Mouse (Mus musculus) adrenal gland, postnatal 4 days (tissue): ENCODE results near the gene Rtp3. TPM values are rescaled to one million over a fixed set of nuclear protein-coding genes. Genes with fewer than 3 reads are reported as not detected.

Source experiments
- DNase-seq, 2 experiments: peaks; one replicate each; pipeline ENCODE4 v3.0.0; 2021 to 2022; ENCODE audit warnings: low spot score in 2 of 2, mixed read lengths in 2 of 2
- total RNA-seq, 2 experiments: library from RNA; stranded (reverse); gene quantifications; 2 replicates each; pipeline ENCODE4 v1.2.3; 2021

The Rtp3 gene
- total RNA-seq, 2 experiments from 2014 or later, result 2.1 to 7.6 TPM

DNA sequence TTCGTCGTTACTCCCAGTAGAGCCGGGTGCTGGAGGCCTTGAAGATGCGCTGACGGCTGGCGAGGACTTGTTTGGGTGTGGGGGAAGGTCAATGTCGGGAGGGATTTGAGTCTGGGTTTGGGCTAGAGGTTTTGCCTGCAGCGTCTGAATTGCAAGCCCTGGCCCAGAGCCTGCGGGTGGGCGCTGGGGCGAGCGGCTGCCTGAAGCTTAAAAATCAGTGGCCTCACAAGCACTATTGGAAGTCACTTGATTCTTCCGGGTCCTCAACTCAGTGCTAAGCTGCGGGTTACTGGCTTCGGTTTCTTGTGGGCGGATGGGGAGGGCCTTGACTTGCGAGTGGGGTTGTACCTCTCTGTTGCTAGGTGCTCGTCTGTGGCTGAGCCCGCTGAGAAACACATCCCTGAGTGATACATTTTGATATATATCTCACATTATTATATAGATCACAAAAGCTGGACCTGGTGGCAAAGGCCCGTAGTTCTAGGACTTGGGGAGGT lies 43.8 kb downstream of the Rtp3 start:
- no peak for DNase-seq

DNA sequence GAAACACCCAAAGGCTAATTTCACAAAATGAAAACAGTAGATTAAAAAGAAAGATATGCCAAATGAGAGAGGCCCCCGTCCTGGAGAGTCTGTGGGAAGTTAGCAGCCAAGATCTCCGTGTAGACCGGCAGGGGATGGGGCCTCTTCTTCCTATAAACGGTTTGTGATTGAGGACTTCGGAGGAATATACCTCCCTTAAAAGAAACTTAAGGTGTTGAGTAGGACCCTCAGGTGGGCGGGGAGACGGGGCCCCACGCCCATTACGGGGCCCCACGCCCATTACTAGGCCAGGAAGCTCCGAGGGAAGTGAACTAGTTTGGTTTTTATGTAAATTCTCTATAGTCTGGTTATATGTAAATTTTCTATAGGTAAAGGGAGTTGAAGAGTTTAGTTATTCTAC lies 44.5 kb downstream of the Rtp3 start, which contains the start of gene Tdgf1:
Gene Tdgf1 (minus strand): TSS at position 233 of the 400 bp plus-strand sequence.
- DNase-seq, result no peak

DNA sequence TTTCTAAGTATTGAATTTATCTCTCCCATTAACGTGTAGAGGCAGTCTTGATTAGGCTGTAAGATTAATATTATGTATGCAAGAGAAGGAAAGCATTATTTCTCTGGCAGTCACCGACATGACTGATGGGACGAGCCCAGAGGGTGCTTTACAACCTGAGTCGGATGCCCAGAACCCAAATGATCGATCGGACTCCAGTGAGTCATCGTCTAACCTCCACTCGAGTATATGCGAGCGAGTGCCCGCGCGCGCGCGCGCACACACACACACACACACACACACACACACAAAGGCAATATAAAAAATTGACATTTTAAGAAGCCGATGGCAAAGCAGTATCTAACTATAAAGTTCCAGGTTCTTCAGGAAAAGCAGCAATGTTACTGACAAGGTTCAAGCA lies 45.0 kb downstream of the Rtp3 start:
- DNase-seq, result no peak

DNA sequence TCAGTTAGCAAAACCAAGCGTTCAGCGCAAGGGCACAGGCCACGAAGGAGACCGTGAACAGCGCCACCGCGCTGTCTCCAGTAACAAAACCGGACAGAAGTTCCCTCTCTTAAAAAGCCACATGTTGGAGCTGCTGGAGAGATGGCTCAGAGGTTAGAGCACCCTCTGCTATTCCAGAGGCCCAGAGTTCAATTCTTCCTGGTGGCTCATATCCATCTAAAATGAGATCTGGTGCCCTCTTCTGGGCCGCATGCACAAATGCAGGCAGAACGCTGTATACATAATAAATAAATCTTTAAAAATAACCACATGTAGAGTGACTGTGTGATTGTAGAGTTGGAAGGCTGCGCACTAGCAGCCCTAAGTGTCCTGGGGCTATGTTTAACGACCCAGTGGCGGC lies 46.1 kb downstream of the Rtp3 start:
- no peak for DNase-seq

DNA sequence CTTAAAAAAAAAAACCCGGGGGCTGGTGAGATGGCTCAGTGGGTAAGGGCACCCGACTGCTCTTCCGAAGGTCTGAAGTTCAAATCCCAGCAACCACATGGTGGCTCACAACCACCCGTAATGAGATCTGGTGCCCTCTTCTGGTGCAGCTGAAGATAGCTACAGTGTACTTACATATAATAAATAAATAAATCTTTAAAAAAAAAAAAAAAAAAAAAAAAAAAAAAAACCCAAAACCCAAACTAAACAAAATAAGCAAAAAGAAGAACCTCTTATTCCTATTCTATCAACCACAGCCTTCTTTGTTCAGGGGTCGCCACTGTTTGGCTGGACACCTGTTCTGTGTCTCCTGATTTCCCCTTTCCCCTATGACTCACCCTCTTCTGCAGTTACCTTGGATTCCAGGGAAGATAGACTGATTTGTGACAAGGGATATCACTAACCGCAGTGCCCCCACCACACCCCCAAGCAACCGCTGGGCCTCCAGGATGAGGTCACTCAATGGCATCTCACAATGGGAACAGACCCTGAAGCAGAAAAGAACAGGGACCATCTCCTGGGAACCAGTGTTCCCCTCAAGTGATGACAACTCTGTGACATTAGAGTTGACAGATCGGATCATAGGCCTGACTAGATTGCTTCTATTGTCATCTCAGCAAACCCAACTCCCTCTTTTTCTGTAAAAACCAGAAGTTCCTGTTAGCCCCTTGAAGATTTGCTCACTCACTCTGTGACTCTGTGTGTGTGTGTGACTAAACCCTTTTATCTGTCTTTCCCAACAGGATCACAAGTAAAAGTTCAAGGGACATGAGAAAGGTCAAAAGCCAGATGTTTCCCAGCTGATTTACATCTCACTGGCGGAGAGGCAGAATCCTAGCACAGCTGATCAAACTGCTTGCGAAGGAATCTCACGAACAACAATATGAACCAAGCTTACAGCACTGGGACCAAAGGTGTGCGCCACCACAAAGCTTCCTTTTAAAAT lies 52.6 kb downstream of the Rtp3 start:
- DNase-seq, result no peak

DNA sequence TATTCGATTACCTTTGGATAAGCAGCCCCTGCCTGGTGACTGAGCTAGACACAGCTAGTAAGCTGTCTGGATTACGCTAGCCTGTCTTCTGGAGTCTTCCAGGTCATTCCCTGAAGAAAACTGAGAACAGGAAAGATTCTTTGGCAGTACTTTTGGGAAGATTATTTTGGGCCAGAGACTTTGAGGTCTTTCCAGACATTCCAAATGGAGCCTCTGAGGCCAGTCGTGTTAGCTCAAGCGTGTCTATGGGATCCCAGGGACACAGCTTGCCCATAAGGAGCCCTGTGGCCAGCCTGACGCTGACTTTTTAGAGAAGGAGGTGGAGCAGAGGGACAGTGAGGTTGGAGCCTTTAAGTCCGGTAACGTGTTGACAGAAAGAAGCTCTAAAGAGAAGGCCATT lies 54.4 kb downstream of the Rtp3 start:
- DNase-seq, result no peak

Other genes with a start within 250 kb of the Rtp3 start
- 1 to 10 TPM; 2.9 to 9.8 TPM for gene Myl3, start 248.7 kb downstream of the Rtp3 start, total RNA-seq
- gene Pth1r, start 243.4 kb downstream of the Rtp3 start, total RNA-seq, result 10 to 100 TPM; 18.0 to 37.9 TPM
- not detected for gene Prss42, start 192.4 kb downstream of the Rtp3 start, total RNA-seq
- gene Prss44, start 176.6 kb downstream of the Rtp3 start, total RNA-seq, result not detected
- gene Prss43, start 163.9 kb downstream of the Rtp3 start, total RNA-seq, result not detected
- gene Prss45, start 156.0 kb downstream of the Rtp3 start, total RNA-seq, result not detected
- not detected for gene Prss46, start 146.1 kb downstream of the Rtp3 start, total RNA-seq
- under 1 TPM in 1 of 2 experiments, not detected in 1; 0.34 TPM for gene Prss50, start 132.6 kb downstream of the Rtp3 start, total RNA-seq
- gene Als2cl, start 110.7 kb downstream of the Rtp3 start, total RNA-seq, result 10 to 100 TPM; 22.0 to 22.5 TPM
- gene Tmie, start 110.5 kb downstream of the Rtp3 start, total RNA-seq, result 1 to 10 TPM; 1.9 to 3.5 TPM
- not detected for gene Fam240a, start 73.7 kb downstream of the Rtp3 start, total RNA-seq
- under 1 TPM in 1 of 2 experiments, not detected in 1; 0.17 TPM for gene Tdgf1, start 44.4 kb downstream of the Rtp3 start, total RNA-seq
- gene Lrrc2, start 39.0 kb downstream of the Rtp3 start, total RNA-seq, result 1 to 10 TPM; 3.8 to 3.9 TPM
- 10 to 100 TPM; 17.6 to 44.5 TPM for gene Ltf, start 28.7 kb upstream of the Rtp3 start, total RNA-seq
- gene Ccrl2, start 66.9 kb upstream of the Rtp3 start, total RNA-seq, result 1 to 10 TPM; 4.3 to 4.8 TPM
- 10 to 100 TPM; 55.1 to 55.9 TPM for gene Lrrfip2, start 127.0 kb upstream of the Rtp3 start, total RNA-seq